Comparison of ENCODE assay signal across 8 mouse cellular contexts in the genomic region with DNA sequence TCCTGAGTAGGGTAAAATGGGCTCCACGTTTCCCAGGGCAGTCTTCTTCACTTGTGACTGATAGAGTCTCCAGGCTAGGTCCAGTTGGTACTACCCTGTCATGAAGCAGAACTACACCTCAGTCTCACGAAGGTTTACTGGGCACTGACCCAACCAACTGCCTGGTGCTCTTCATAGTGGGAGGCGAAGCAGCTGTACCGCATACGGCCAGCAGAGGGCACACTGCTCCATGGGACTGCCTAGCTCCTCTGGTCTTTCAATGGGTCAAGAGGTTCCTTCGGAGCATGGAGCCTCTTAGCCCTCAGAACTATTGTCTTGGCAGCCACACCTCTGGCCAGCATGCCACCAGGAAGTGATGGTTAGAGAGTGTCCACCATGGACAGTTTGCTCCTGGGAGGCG. TPM values are rescaled to one million over a fixed set of nuclear protein-coding genes. Genes with fewer than 3 reads are reported as not detected.
DNase-seq lines count a peak whose midpoint lies in the region; ATAC-seq and TF ChIP-seq lines count a peak whose summit lies in the region.

No protein-coding gene starts in this region.

- H3K9me3 ChIP-seq in MEL (replicated peaks; ENCODE audit: insufficient read depth, low read length): no peaks in the 10 kb centered on the region; the same call in 1 of the 2 replicates
- no peaks in the 10 kb centered on the region for H3K9me3 ChIP-seq in forebrain, embryonic 12.5 days

- no peaks in the 10 kb centered on the region for H3K27me3 ChIP-seq in MEL (ENCODE audit: control insufficient read depth in 1 of 2, insufficient read depth in 2 of 2, low read length in 2 of 2)
- peaks cover 12% of the 10 kb centered on the region for H3K27me3 ChIP-seq in forebrain, embryonic 12.5 days

- TF ChIP-seq RAD21 in MEL (IDR thresholded peaks at IDR 0.05; ENCODE audit: low read depth, low read length): peak; percentile 86

- no peak overlapping the region for H3K9ac ChIP-seq in MEL (ENCODE audit: control insufficient read depth, low read depth, low read length, poor library complexity, severe bottlenecking)
- H3K9ac ChIP-seq in forebrain, embryonic 12.5 days: no peak overlapping the region

- no peak for TF ChIP-seq POLR2A in MEL (IDR thresholded peaks at IDR 0.05; ENCODE audit: control insufficient read depth in 1 of 2, insufficient read depth in 1 of 2, low read depth in 1 of 2, low read length in 2 of 2, poor library complexity in 1 of 2)

- no peaks in the 10 kb centered on the region for H3K4me1 ChIP-seq in MEL (ENCODE audit: control insufficient read depth in 1 of 2, insufficient read depth in 2 of 2, low read length in 2 of 2)
- H3K4me1 ChIP-seq in forebrain, embryonic 12.5 days: peaks cover 5% of the 10 kb centered on the region; the same call in 1 of the 2 replicates

- TF ChIP-seq EP300 in MEL (IDR thresholded peaks at IDR 0.05; ENCODE audit: low read depth in 1 of 2, low read length in 2 of 2): no peak

- H3K79me2 ChIP-seq in MEL (ENCODE audit: control insufficient read depth, insufficient read depth, low read length, poor library complexity): no peaks in the 10 kb centered on the region

- peak; percentile 80 for DNase-seq in MEL (ENCODE audit: low read depth, low spot score)
- peak; percentile 50 for DNase-seq in c-Kit-positive CD71-positive TER-119-positive erythroid progenitor cells, embryonic 14.5 days (ENCODE audit: low spot score)
- DNase-seq in layer of hippocampus, postnatal 10 days (ENCODE audit: low spot score in 2 of 2): peak; percentile 87 to 91
- peak; percentile 95 for DNase-seq in lung, postnatal 36 days
- peak; percentile 85 for DNase-seq in retina, postnatal 1 day
- peak; percentile 70 to 87 for DNase-seq in urinary bladder, adult 18-20 months (ENCODE audit: low spot score in 2 of 2)

- peak; percentile 69 for ATAC-seq in forebrain, embryonic 12.5 days (ENCODE audit: low FRiP score)
- ATAC-seq in hematopoietic stem cell, adult 5-6 weeks (replicated peaks in 1 of 2; ENCODE audit: insufficient read depth in 1 of 2, low FRiP score in 2 of 2, low TSS enrichment in 1 of 2, low read depth in 1 of 2, poor library complexity in 2 of 2, severe bottlenecking in 2 of 2): peak; percentile 65 to 83; a peak in 3 of 4 replicates

- H3K27ac ChIP-seq in MEL (ENCODE audit: control insufficient read depth, low read depth, low read length): no peak overlapping the region
- H3K27ac ChIP-seq in forebrain, embryonic 12.5 days: no peak overlapping the region

- H3K4me2 ChIP-seq in forebrain, embryonic 12.5 days: no peak overlapping the region

- TF ChIP-seq CTCF in MEL (IDR thresholded peaks at IDR 0.05 in 2 of 3, conservative IDR thresholded peaks at IDR 0.05 in 1 of 3; ENCODE audit: control insufficient read depth in 1 of 3, insufficient read depth in 1 of 3, low read depth in 2 of 3, low read length in 3 of 3, poor library complexity in 1 of 3, severe bottlenecking in 1 of 3): peak in 1 of 3 experiments; percentile 93; a peak in 2 of 6 replicates

- WGBS in forebrain, embryonic 12.5 days: 8% methylated on average over 7 of the region's 7 CpGs

- no peak overlapping the region for H3K4me3 ChIP-seq in MEL (ENCODE audit: control insufficient read depth in 1 of 2, insufficient read depth in 1 of 2, low read depth in 2 of 2, low read length in 2 of 2)
- no peak overlapping the region for H3K4me3 ChIP-seq in forebrain, embryonic 12.5 days (replicated peaks)

- no peaks in the 10 kb centered on the region for H3K36me3 ChIP-seq in MEL (ENCODE audit: control insufficient read depth in 1 of 2, insufficient read depth in 2 of 2, low read length in 2 of 2)
- H3K36me3 ChIP-seq in forebrain, embryonic 12.5 days (replicated peaks): no peaks in the 10 kb centered on the region

TF ChIP-seq in MEL, 35 proteins besides CTCF, POLR2A, EP300 and RAD21:
- peak; percentile 93 for TF ChIP-seq SMC3 (IDR thresholded peaks at IDR 0.05; ENCODE audit: low read depth, low read length)
- TF ChIP-seq ELF1 (IDR thresholded peaks at IDR 0.05; ENCODE audit: low read depth, low read length): no peak
- TF ChIP-seq ZC3H11A (IDR thresholded peaks at IDR 0.05; ENCODE audit: low read depth, low read length): peak; percentile 80
- TF ChIP-seq CHD2 (IDR thresholded peaks at IDR 0.05; ENCODE audit: low read length): no peak
- TF ChIP-seq BHLHE40 (IDR thresholded peaks at IDR 0.05; ENCODE audit: borderline replicate concordance, low read depth, low read length): no peak

RNA-seq across cellular contexts. Expression of a gene that starts 7.2 kb away (rescaled TPM):
- not detected in 2 replicates for total RNA-seq in MEL (2012; rRNA removed)
- not detected for polyA plus RNA-seq in MEL (2012; ENCODE audit: insufficient read depth in 1 of 2, insufficient read length in 2 of 2, low read depth in 1 of 2, low replicate concordance in 2 of 2, missing spikeins in 1 of 2)
- polyA plus RNA-seq in forebrain, embryonic 12.5 days (2016; fragmentation: Nextera tagmentation; extraction: Ambion mirVana): 0.23 and 0.59 TPM in 2 replicates
- total RNA-seq in hematopoietic stem cell, adult 5-6 weeks (2017): not detected in 2 replicates
- total RNA-seq in layer of hippocampus, postnatal 10 days (2021): 1 to 10 TPM; 1.5 to 2.7 TPM

RNA-seq across cellular contexts. Expression of a gene that starts 32.3 kb away (rescaled TPM):
- 4.4 and 6.9 TPM in 2 replicates for total RNA-seq in MEL (2012; rRNA removed)
- polyA plus RNA-seq in MEL (2012; ENCODE audit: insufficient read depth in 1 of 2, insufficient read length in 2 of 2, low read depth in 1 of 2, low replicate concordance in 2 of 2, missing spikeins in 1 of 2): 1 to 10 TPM in 1 of 2 experiments, not detected in 1; 4.8 TPM
- polyA plus RNA-seq in forebrain, embryonic 12.5 days (2016; fragmentation: Nextera tagmentation; extraction: Ambion mirVana): 11.8 and 14.0 TPM in 2 replicates
- total RNA-seq in hematopoietic stem cell, adult 5-6 weeks (2017): not detected in 2 replicates
- 10 to 100 TPM in 1 of 2 experiments, 1 to 10 TPM in 1; 7.6 to 10.0 TPM for total RNA-seq in layer of hippocampus, postnatal 10 days (2021)
